Mouse (Mus musculus) midbrain, embryonic 15.5 days (tissue): ENCODE measurements around the gene Mrpl45. TPM values are rescaled to one million over a fixed set of nuclear protein-coding genes. Genes with fewer than 3 reads are reported as not detected.
"Not testable (repeated sequence)": the region's sequence is repeated elsewhere in the genome, so short reads cannot be mapped to it uniquely, and the experiment has no call there.

Experiments
- ATAC-seq: fragments of 200-750 bp; cut with Nextera tagmentation; replicated peaks from 2 replicates; pipeline ENCODE4 v1.8.0; 2017; ENCODE audit warnings: moderate TSS enrichment
- H3K27ac ChIP-seq: fragments of 300-500 bp; sonication (generic); 2 replicates; pipeline ENCODE4 v1.5.1; 2015; ENCODE audit warnings: mild to moderate bottlenecking, inconsistent platforms
- H3K27me3 ChIP-seq: fragments of 300-500 bp; sonication (generic); replicated peaks from 2 replicates; pipeline ENCODE4 v1.6.1; 2015; ENCODE audit warnings: inconsistent platforms
- H3K36me3 ChIP-seq: fragments of 300-500 bp; sonication (generic); replicated peaks from 2 replicates; pipeline ENCODE4 v1.6.1; 2015; ENCODE audit warnings: inconsistent platforms
- H3K4me1 ChIP-seq: fragments of 300-500 bp; sonication (generic); 2 replicates; pipeline ENCODE4 v1.6.1; 2015; ENCODE audit warnings: inconsistent platforms
- H3K4me2 ChIP-seq: fragments of 300-500 bp; sonication (generic); 2 replicates; pipeline ENCODE4 v1.6.1; 2015; ENCODE audit warnings: inconsistent platforms, mild to moderate bottlenecking, moderate library complexity
- H3K4me3 ChIP-seq: fragments of 300-500 bp; sonication (generic); 2 replicates; pipeline ENCODE4 v1.5.1; 2015; ENCODE audit warnings: mild to moderate bottlenecking, inconsistent platforms
- H3K9ac ChIP-seq: fragments of 300-500 bp; sonication (generic); 2 replicates; pipeline ENCODE4 v1.6.1; 2015; ENCODE audit warnings: mild to moderate bottlenecking, inconsistent platforms
- H3K9me3 ChIP-seq: fragments of 300-500 bp; sonication (generic); 2 replicates; pipeline ENCODE4 v1.6.1; 2016; ENCODE audit warnings: inconsistent platforms
- WGBS: fragments of 180-500 bp; shearing (Covaris S2); methylation state at CpG from one replicate; pipeline ENCODE4 v1.1.7; 2015; ENCODE audit warnings: mixed read lengths; 5-methylcytosine and 5-hydroxymethylcytosine counted together
- polyA plus RNA-seq: library from polyadenylated mRNA; unstranded; fragments of >200 nt; fragmentation: Nextera tagmentation; extraction: Ambion mirVana; gene quantifications from 2 replicates; pipeline ENCODE4 v1.2.1, GENCODE M21; 2015

Gene Mrpl45
- polyA plus RNA-seq, 1 experiment from 2014 or later, result 38.1 TPM

DNA sequence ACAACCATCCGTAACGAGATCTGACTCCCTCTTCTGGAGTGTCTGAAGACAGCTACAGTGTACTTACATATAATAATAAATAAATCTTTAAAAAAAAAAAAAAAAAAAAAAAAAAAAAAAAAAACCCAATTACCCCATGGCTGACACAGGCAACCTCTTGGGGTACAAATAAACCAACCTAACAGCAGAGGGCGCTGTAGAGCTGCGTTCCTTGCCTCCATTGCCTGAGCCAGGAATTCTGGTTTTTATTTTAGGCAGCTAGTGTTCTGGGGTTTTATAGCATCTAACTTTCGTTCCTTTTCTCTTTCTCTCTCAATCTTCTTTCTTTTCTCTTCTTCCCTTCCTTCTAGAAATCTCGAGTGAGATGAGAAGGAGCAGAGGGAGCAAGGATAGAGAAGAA is 42.1 kb downstream of the Mrpl45 start:
- not testable (repeated sequence) for H3K4me3 ChIP-seq, H3K9me3 ChIP-seq, H3K9ac ChIP-seq, H3K27ac ChIP-seq, H3K36me3 ChIP-seq, H3K4me2 ChIP-seq, H3K27me3 ChIP-seq, ATAC-seq, H3K4me1 ChIP-seq
- WGBS, result 18% methylated on average over 5 of the region's 6 CpGs

- no peaks in the 10 kb centered on the region for H3K9me3 ChIP-seq
- H3K4me1 ChIP-seq, result peaks cover 29% of the 10 kb centered on the region
- peak within 1 kb of the TSS; percentile 97 for H3K9ac ChIP-seq
- peak within 1 kb of the TSS; percentile 95 for H3K4me3 ChIP-seq
- no peaks in the 10 kb centered on the region for H3K27me3 ChIP-seq
- WGBS, result under 1% methylated on average over 28 of the region's 81 CpGs
- peak within 1 kb of the TSS; percentile 87 for H3K27ac ChIP-seq
- peak within 1 kb of the TSS; percentile 94 for H3K4me2 ChIP-seq
- H3K36me3 ChIP-seq, result no peaks in the 10 kb centered on the region
- peak; percentile 98 for ATAC-seq
These were observed 46.6 kb downstream of the Mrpl45 start, which contains the start of gene Socs7 for GRCm38 (mm10) chr11:97361948-97362648. Gene Socs7 (plus strand): TSS chr11:97362551.

GRCm38 (mm10) chr11:97362649-97362942 is 47.1 kb downstream of the Mrpl45 start:
- 0% methylated on average over 37 of the region's 39 CpGs for WGBS

GRCm38 (mm10) chr11:97362943-97363643 is 47.6 kb downstream of the Mrpl45 start:
- H3K4me2 ChIP-seq, result peak overlapping the region; percentile 94
- H3K9me3 ChIP-seq, result no peaks in the 10 kb centered on the region
- H3K27me3 ChIP-seq, result no peaks in the 10 kb centered on the region
- peaks cover 31% of the 10 kb centered on the region for H3K4me1 ChIP-seq
- H3K36me3 ChIP-seq, result no peaks in the 10 kb centered on the region
- WGBS, result under 1% methylated on average over 49 of the region's 49 CpGs
- no peak for ATAC-seq
- H3K4me3 ChIP-seq, result peak overlapping the region; percentile 95
- H3K9ac ChIP-seq, result peak overlapping the region; percentile 97
- peak overlapping the region; percentile 87 for H3K27ac ChIP-seq

More at GRCm38 (mm10) chr11:97362649-97362942, 47.1 kb downstream of the Mrpl45 start:
- Histone ChIP-seq H3K4me1 (peaks cover 29% of the 10 kb centered on the region), H3K9me3 (no peaks in the 10 kb centered on the region), H3K27me3 (no peaks in the 10 kb centered on the region), H3K36me3 (no peaks in the 10 kb centered on the region), H3K4me2 (peak overlapping the region; percentile 94), H3K9ac (peak overlapping the region; percentile 97), H3K4me3 (peak overlapping the region; percentile 95), H3K27ac (peak overlapping the region; percentile 87)
- peak; percentile 65; the same call in 1 of the 2 replicates for ATAC-seq

GRCm38 (mm10) chr11:97363644-97363995 is 48.1 kb downstream of the Mrpl45 start:
- under 1% methylated on average over 7 of the region's 7 CpGs for WGBS
- no peak for ATAC-seq
- Histone ChIP-seq H3K27ac (no peak overlapping the region), H3K4me3 (peak overlapping the region; percentile 95), H3K9me3 (no peaks in the 10 kb centered on the region), H3K4me2 (peak overlapping the region; percentile 94), H3K27me3 (no peaks in the 10 kb centered on the region), H3K9ac (peak overlapping the region; percentile 97), H3K4me1 (peaks cover 32% of the 10 kb centered on the region), H3K36me3 (no peaks in the 10 kb centered on the region)

DNA sequence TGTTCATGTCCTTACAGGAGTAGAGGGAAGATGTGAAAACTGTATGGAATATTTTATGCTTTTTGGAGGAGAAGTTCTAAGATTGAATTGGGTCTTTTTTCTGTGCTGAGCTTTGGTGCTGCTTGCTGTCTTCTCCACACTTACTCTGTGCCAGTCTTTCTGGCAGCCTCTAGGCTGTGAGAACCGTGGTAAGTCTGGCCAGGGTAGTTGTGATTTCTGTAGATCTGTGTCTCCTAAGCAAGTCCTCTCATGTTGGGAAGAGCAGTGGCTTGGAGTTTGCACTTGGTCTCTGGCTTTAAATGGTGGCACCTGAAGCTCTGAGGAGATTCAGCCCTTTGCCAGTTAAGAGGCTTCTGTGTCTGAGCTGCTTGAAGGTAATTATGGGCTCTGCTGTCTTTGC is 50.0 kb downstream of the Mrpl45 start:
- Histone ChIP-seq H3K4me1 (peaks cover 38% of the 10 kb centered on the region), H3K27ac (no peak overlapping the region), H3K4me3 (peak overlapping the region; percentile 95; the same call in 1 of the 2 replicates), H3K4me2 (peak overlapping the region; percentile 94), H3K9me3 (no peaks in the 10 kb centered on the region), H3K27me3 (no peaks in the 10 kb centered on the region), H3K36me3 (no peaks in the 10 kb centered on the region), H3K9ac (peak overlapping the region; percentile 30; the same call in 1 of the 2 replicates)
- WGBS, result 56% methylated on average over 1 of the region's 1 CpGs
- ATAC-seq, result no peak

DNA sequence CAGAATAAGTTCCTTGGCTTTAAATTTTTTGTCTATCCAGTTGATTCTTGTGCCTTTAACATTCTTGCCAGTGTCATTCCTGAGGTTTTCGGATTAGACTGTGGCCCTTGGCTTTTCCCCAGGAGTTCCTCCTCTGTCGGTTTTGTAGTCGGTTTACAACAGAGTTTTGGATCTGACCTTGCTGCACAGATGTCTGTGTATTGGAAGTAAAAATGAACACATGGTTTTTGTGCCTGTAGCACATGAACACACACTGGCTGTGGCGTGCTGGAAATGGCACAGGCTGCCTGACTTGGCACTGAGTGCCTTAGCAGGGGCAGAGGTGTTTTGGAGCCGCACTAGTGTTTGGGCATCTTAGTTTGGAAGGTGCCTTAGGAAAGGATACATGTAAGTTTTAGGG is 53.0 kb downstream of the Mrpl45 start:
- H3K4me2 ChIP-seq, result no peak overlapping the region
- H3K4me3 ChIP-seq, result no peak overlapping the region
- H3K27ac ChIP-seq, result no peak overlapping the region
- H3K4me1 ChIP-seq, result peaks cover 40% of the 10 kb centered on the region
- WGBS, result 80% methylated on average over 5 of the region's 5 CpGs
- H3K36me3 ChIP-seq, result no peaks in the 10 kb centered on the region
- ATAC-seq, result no peak
- H3K9ac ChIP-seq, result no peak overlapping the region; the same call in 1 of the 2 replicates
- no peaks in the 10 kb centered on the region for H3K9me3 ChIP-seq
- H3K27me3 ChIP-seq, result no peaks in the 10 kb centered on the region

GRCm38 (mm10) chr11:97370329-97371091 is 55.0 kb downstream of the Mrpl45 start:
- H3K27ac ChIP-seq, result no peak overlapping the region
- 67% methylated on average over 7 of the region's 7 CpGs for WGBS

GRCm38 (mm10) chr11:97372159-97372864 is 56.8 kb downstream of the Mrpl45 start:
- WGBS, result 92% methylated on average over 6 of the region's 6 CpGs
- no peak overlapping the region for H3K9ac ChIP-seq

More at GRCm38 (mm10) chr11:97370329-97371091, 55.0 kb downstream of the Mrpl45 start:
- H3K4me1 ChIP-seq, result peaks cover 20% of the 10 kb centered on the region
- H3K4me3 ChIP-seq, result no peak overlapping the region
- no peaks in the 10 kb centered on the region for H3K27me3 ChIP-seq
- no peak overlapping the region for H3K4me2 ChIP-seq
- H3K36me3 ChIP-seq, result peaks cover 6% of the 10 kb centered on the region
- ATAC-seq, result no peak
- H3K9ac ChIP-seq, result no peak overlapping the region
- no peaks in the 10 kb centered on the region for H3K9me3 ChIP-seq

DNA sequence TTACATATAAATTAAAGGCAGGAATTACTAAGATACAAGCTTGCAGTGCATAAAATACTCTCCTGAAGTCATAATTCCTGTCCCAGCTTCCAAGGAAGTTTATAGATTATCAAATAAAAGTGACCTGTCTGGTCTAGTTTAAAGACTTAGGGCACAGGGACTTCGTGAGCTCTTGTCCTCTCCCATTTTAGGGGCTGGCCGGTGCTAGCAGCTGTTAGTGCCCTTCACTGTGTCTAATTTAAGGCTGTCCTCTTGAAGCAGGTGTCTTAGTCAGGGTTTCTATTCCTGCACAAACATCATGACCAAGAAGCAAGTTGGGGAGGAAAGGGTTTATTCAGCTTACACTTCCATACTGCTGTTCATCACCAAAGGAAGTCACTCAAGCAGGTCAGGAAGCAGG is 57.9 kb downstream of the Mrpl45 start:
- Histone ChIP-seq H3K36me3 (peaks cover 23% of the 10 kb centered on the region), H3K4me3 (no peak overlapping the region), H3K27ac (no peak overlapping the region), H3K9ac (no peak overlapping the region), H3K27me3 (no peaks in the 10 kb centered on the region), H3K9me3 (no peaks in the 10 kb centered on the region), H3K4me2 (no peak overlapping the region), H3K4me1 (peaks cover 10% of the 10 kb centered on the region)
- no peak for ATAC-seq
- 90% methylated on average over 2 of the region's 2 CpGs for WGBS

More at GRCm38 (mm10) chr11:97372159-97372864, 56.8 kb downstream of the Mrpl45 start:
- H3K4me1 ChIP-seq, result peaks cover 12% of the 10 kb centered on the region
- H3K4me3 ChIP-seq, result no peak overlapping the region
- H3K27me3 ChIP-seq, result no peaks in the 10 kb centered on the region
- H3K27ac ChIP-seq, result no peak overlapping the region
- peaks cover 12% of the 10 kb centered on the region for H3K36me3 ChIP-seq
- no peak overlapping the region for H3K4me2 ChIP-seq
- H3K9me3 ChIP-seq, result no peaks in the 10 kb centered on the region
- ATAC-seq, result no peak
